Mouse (Mus musculus): ENCODE measurements around the gene Mrtfb.

DNA sequence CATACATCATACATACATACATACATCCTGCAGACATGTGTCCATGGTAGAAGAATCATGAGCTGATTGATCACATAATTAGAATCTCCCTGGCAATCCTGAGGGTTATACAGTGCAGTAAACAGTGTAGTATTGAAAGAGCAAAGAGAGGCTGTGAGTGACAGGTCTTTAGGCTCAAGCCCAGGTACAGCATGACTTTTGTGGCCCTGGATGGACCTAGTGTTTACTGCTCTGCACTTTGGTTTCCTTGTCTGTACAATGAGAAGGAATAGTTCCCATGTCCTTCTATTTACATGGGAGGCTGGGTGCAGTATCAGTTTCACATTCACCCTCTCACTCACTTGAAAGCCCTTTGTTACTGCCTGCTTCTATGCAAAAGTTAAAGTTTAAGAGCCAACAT lies 103.9 kb downstream of the Mrtfb start:
- TF ChIP-seq POLR2A (IDR thresholded peaks at IDR 0.05; ENCODE audit: extremely low read depth, insufficient read depth, low read length) (no peak), CTCF (IDR thresholded peaks at IDR 0.05; ENCODE audit: extremely low read depth, insufficient read depth, low read length) (no peak)

Data from cortical plate, adult 2 months (tissue).